Mouse (Mus musculus): ENCODE results near the gene Epha1. TPM values are rescaled to one million over a fixed set of nuclear protein-coding genes. Genes with fewer than 3 reads are reported as not detected.
A peak's percentile ranks its signal among the peaks of the same experiment; 100 is the strongest.

The Epha1 gene
- polyA plus RNA-seq, 1 experiment from 2014 or later: 4.3 TPM

GRCm38 (mm10) chr6:42324482-42325267 is 48.4 kb downstream of the Epha1 start, which contains the start of gene Fam131b:
Fam131b (minus strand) TSS chr6:42324643.
- DNase-seq (ENCODE audit: low spot score): peak; percentile 47

GRCm38 (mm10) chr6:42324067-42324481 is 49.0 kb downstream of the Epha1 start:
- no peak for DNase-seq (ENCODE audit: low spot score)

GRCm38 (mm10) chr6:42323371-42324066 is 49.5 kb downstream of the Epha1 start:
- DNase-seq (ENCODE audit: low spot score): no peak

GRCm38 (mm10) chr6:42318293-42318692 is 54.8 kb downstream of the Epha1 start:
- no peak for DNase-seq (ENCODE audit: low spot score)

GRCm38 (mm10) chr6:42310427-42311053 is 62.5 kb downstream of the Epha1 start:
- DNase-seq (ENCODE audit: low spot score): no peak

GRCm38 (mm10) chr6:42309816-42310378 is 63.2 kb downstream of the Epha1 start:
- DNase-seq (ENCODE audit: low spot score): no peak

Other genes with a start within 250 kb of the Epha1 start
- gene Tas2r139, start 232.3 kb downstream of the Epha1 start, polyA plus RNA-seq (2015; fragmentation: Nextera tagmentation; extraction: Ambion mirVana): not detected in 2 replicates
- gene Tas2r144, start 157.9 kb downstream of the Epha1 start, polyA plus RNA-seq (2015; fragmentation: Nextera tagmentation; extraction: Ambion mirVana): not detected in 2 replicates
- gene Gstk1, start 127.3 kb downstream of the Epha1 start, polyA plus RNA-seq (2015; fragmentation: Nextera tagmentation; extraction: Ambion mirVana): 7.5 and 10.0 TPM in 2 replicates
- 0.43 and 0.54 TPM in 2 replicates for gene Tmem139, start 111.3 kb downstream of the Epha1 start, polyA plus RNA-seq (2015; fragmentation: Nextera tagmentation; extraction: Ambion mirVana)
- gene Casp2, start 108.3 kb downstream of the Epha1 start, polyA plus RNA-seq (2015; fragmentation: Nextera tagmentation; extraction: Ambion mirVana): 72.7 and 74.5 TPM in 2 replicates
- gene Clcn1, start 86.6 kb downstream of the Epha1 start, polyA plus RNA-seq (2015; fragmentation: Nextera tagmentation; extraction: Ambion mirVana): 0.10 and 0.26 TPM in 2 replicates
- 0.07 TPM in 1 of 2 replicates, not detected in the other for gene Fam131b, start 48.6 kb downstream of the Epha1 start, polyA plus RNA-seq (2015; fragmentation: Nextera tagmentation; extraction: Ambion mirVana)
- 60.7 and 64.4 TPM in 2 replicates for gene Zyx, start 23.6 kb downstream of the Epha1 start, polyA plus RNA-seq (2015; fragmentation: Nextera tagmentation; extraction: Ambion mirVana)
- gene Tas2r143, start 27.0 kb upstream of the Epha1 start, polyA plus RNA-seq (2015; fragmentation: Nextera tagmentation; extraction: Ambion mirVana): not detected in 2 replicates
- gene Tas2r135, start 32.2 kb upstream of the Epha1 start, polyA plus RNA-seq (2015; fragmentation: Nextera tagmentation; extraction: Ambion mirVana): not detected in 2 replicates
- not detected in 2 replicates for gene Tas2r126, start 61.3 kb upstream of the Epha1 start, polyA plus RNA-seq (2015; fragmentation: Nextera tagmentation; extraction: Ambion mirVana)
- gene Olfr458, start 91.9 kb upstream of the Epha1 start, polyA plus RNA-seq (2015; fragmentation: Nextera tagmentation; extraction: Ambion mirVana): not detected in 2 replicates
- gene Olfr457, start 103.1 kb upstream of the Epha1 start, polyA plus RNA-seq (2015; fragmentation: Nextera tagmentation; extraction: Ambion mirVana): not detected in 2 replicates
- gene Olfr456, start 113.9 kb upstream of the Epha1 start, polyA plus RNA-seq (2015; fragmentation: Nextera tagmentation; extraction: Ambion mirVana): not detected in 2 replicates
- gene Olfr455, start 174.3 kb upstream of the Epha1 start, polyA plus RNA-seq (2015; fragmentation: Nextera tagmentation; extraction: Ambion mirVana): not detected in 2 replicates
- gene Tcaf3, start 224.4 kb upstream of the Epha1 start, polyA plus RNA-seq (2015; fragmentation: Nextera tagmentation; extraction: Ambion mirVana): not detected in 2 replicates

Measured in thymus, postnatal 0 days (tissue).